Mouse (Mus musculus) myocyte (in vitro differentiated cells): Measurements from ENCODE around the gene Acbd4.

Source experiments
- CEBPB ChIP-seq: IDR thresholded peaks from 2 replicates; pipeline ENCODE4 v1.6.1; 2011; ENCODE audit warnings: mild to moderate bottlenecking, moderate library complexity; ENCODE audit not compliant: poor library complexity, insufficient read depth, severe bottlenecking
- E2F4 ChIP-seq: IDR thresholded peaks from one replicate; pipeline ENCODE4 v1.6.1; 2011; ENCODE audit warnings: mild to moderate bottlenecking, control low read depth, moderate library complexity; ENCODE audit not compliant: insufficient read depth
- MAX ChIP-seq: IDR thresholded peaks from one replicate; pipeline ENCODE4 v1.6.1; 2011; ENCODE audit warnings: low read depth, mild to moderate bottlenecking, control low read depth
- MYOD1 ChIP-seq, 3 experiments: IDR thresholded peaks; one replicate each; pipeline ENCODE4 v1.6.1; 2011; ENCODE audit warnings: control low read depth in 2 of 3, low read depth in 2 of 3, mild to moderate bottlenecking in 2 of 3, moderate library complexity in 1 of 3; ENCODE audit not compliant: insufficient read length in 2 of 3, control insufficient read depth in 1 of 3
- MYOG ChIP-seq, 3 experiments: IDR thresholded peaks; one replicate each; pipeline ENCODE4 v1.6.1; 2011; ENCODE audit warnings: control low read depth in 2 of 3, low read depth in 2 of 3, mild to moderate bottlenecking in 2 of 3; ENCODE audit not compliant: insufficient read length in 2 of 3, control insufficient read depth in 1 of 3, insufficient read depth in 1 of 3
- POLR2A ChIP-seq: IDR thresholded peaks from one replicate; pipeline ENCODE4 v1.6.1; 2011; ENCODE audit warnings: low read depth, mild to moderate bottlenecking, control low read depth, moderate library complexity; ENCODE audit not compliant: insufficient read length
- POLR2AphosphoS2 ChIP-seq: IDR thresholded peaks from one replicate; pipeline ENCODE4 v1.6.1; 2011; ENCODE audit warnings: low read depth, control low read depth; ENCODE audit not compliant: insufficient read length
- SRF ChIP-seq: IDR thresholded peaks from one replicate; pipeline ENCODE4 v1.6.1; 2011; ENCODE audit warnings: low read depth; ENCODE audit not compliant: control insufficient read depth, insufficient read length
- USF1 ChIP-seq: IDR thresholded peaks from one replicate; pipeline ENCODE4 v1.6.1; 2011; ENCODE audit warnings: low read depth, mild to moderate bottlenecking, control low read depth, moderate library complexity

DNA sequence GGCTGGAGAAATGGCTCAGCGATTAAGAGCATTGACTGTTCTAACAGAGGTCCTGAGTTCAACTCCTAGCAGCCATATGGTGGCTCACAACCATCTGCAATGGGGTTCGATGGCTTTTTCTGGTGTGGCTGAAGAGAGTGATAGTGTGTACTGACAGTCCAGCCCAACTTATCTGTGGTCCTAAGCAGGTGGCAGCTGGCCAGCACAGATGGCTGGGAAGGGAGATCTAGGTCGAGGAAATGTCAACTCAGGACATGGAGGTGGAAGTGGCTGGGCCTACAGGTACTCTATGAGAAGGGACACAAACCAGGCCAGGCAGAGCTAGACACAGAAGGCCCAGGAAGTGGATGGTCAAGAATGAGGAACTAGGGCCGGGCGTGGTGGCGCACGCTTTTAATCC is 25.5 kb upstream of the Acbd4 start:
- TF ChIP-seq POLR2A (no peak), CEBPB (no peak), MYOD1 (IDR thresholded peaks at IDR 0.05; ENCODE audit: control insufficient read depth in 1 of 3, insufficient read length in 2 of 3, low read depth in 2 of 3) (no peak), SRF (no peak), USF1 (no peak), MAX (no peak), POLR2AphosphoS2 (no peak), MYOG (IDR thresholded peaks at IDR 0.05; ENCODE audit: control insufficient read depth in 1 of 3, insufficient read depth in 1 of 3, insufficient read length in 2 of 3, low read depth in 2 of 3) (no peak), E2F4 (no peak)
